Mouse (Mus musculus) left cerebral cortex, adult 2 months (tissue): Measurements from ENCODE around the gene Golph3. TPM values are rescaled to one million over a fixed set of nuclear protein-coding genes. Genes with fewer than 3 reads are reported as not detected.
A peak's percentile ranks its signal among the peaks of the same experiment; 100 is the strongest.

Source experiments
- DNase-seq, 2 experiments: peaks; one replicate each; pipeline ENCODE4 v3.0.0; 2021 to 2022; ENCODE audit warnings: low spot score in 2 of 2, mixed read lengths in 1 of 2; ENCODE audit errors: extremely low spot score in 1 of 2
- H3K27ac ChIP-seq: fragments of 200-600 bp; 2 replicates; pipeline ENCODE4 v1.8.1; 2022
- H3K4me3 ChIP-seq: fragments of 200-600 bp; 2 replicates; pipeline ENCODE4 v1.8.1; 2022
- CTCF ChIP-seq: fragments of 200-600 bp; IDR thresholded peaks from 2 replicates; pipeline ENCODE4 v1.8.1; 2022; ENCODE audit warnings: antibody characterized with exemption, mild to moderate bottlenecking, moderate library complexity
- intact Hi-C: fragments of 180-260 bp; cut with DNase I; formaldehyde crosslinking; loops from one replicate; pipeline ENCODE4 v1.15.1; 2025
- total RNA-seq, 2 experiments: library from RNA; stranded (reverse); gene quantifications; 2 replicates each; pipeline ENCODE4 v1.2.3; 2021

Golph3 gene
- total RNA-seq, 2 experiments from 2014 or later, result 103 to 108 TPM

- Histone ChIP-seq H3K4me3 (no peak overlapping the region), H3K27ac (no peak overlapping the region)
- DNase-seq, result no peak
- no peak for TF ChIP-seq CTCF
- intact Hi-C loops, result no loop called here
These were observed 19.5 kb upstream of the Golph3 start for GRCm38 (mm10) chr15:12301771-12302170.

GRCm38 (mm10) chr15:12306188-12307071 lies 14.8 kb upstream of the Golph3 start:
- H3K4me3 ChIP-seq, result no peak overlapping the region
- no peak for DNase-seq
- no peak overlapping the region for H3K27ac ChIP-seq
- intact Hi-C loops, result no loop called here
- TF ChIP-seq CTCF, result no peak

GRCm38 (mm10) chr15:12307114-12307513 lies 14.1 kb upstream of the Golph3 start:
- Histone ChIP-seq H3K27ac (no peak overlapping the region), H3K4me3 (no peak overlapping the region)
- no peak for TF ChIP-seq CTCF
- intact Hi-C loops, result no loop called here
- DNase-seq, result no peak

GRCm38 (mm10) chr15:12308539-12308938 lies 12.7 kb upstream of the Golph3 start:
- no peak overlapping the region for H3K4me3 ChIP-seq
- no peak for TF ChIP-seq CTCF
- no peak overlapping the region for H3K27ac ChIP-seq
- no peak for DNase-seq
- intact Hi-C loops, result no loop called here

- intact Hi-C loops, result no loop called here
- Histone ChIP-seq H3K27ac (no peak overlapping the region), H3K4me3 (no peak overlapping the region)
- no peak for DNase-seq
- TF ChIP-seq CTCF, result no peak
These were observed 10.6 kb upstream of the Golph3 start for GRCm38 (mm10) chr15:12310676-12311075.

- H3K27ac ChIP-seq, result no peak overlapping the region
- no peak overlapping the region for H3K4me3 ChIP-seq
- DNase-seq, result no peak
- no peak for TF ChIP-seq CTCF
- intact Hi-C loops, result no loop called here
These were observed 9.8 kb upstream of the Golph3 start for GRCm38 (mm10) chr15:12311465-12311864.

DNA sequence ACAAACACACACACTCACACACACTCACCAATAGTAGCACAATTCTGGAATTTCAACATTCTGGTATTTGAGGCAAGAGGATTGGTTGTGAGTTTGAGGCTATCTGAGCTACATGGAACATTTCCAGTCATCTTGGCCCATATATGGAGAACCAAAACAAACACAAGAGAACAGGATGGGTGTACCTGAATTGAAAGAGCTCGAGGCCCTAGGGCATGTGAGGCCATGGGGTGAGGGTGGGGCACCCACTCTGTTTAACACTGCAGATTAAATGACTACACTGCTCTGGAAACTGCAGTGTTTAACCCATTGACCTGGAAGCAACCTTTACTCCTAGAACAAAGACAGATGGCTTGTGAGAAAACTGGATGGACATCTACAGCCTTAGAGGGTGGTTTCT lies 8.0 kb upstream of the Golph3 start:
- DNase-seq, result no peak
- no peak overlapping the region for H3K27ac ChIP-seq
- TF ChIP-seq CTCF, result no peak
- H3K4me3 ChIP-seq, result no peak overlapping the region
- intact Hi-C loops, result no loop called here

DNA sequence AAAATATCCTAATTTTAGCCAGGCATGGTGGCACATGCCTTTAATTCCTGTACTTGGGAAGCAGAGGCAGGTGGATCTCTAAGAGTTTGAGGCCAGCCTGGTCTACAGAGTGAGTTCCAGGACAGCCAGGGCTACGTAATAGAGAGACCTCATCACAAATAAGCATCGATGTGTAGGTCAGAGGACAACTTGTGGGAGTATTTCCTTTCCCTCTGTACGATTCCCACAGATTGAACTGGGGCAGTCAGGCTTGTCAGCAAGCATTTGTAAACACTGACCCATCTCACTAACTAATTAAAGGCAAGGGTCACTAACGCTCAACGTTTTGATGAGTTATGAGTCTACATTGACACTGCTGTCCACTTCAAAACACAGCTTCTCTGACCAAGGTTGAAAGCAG lies 6.7 kb upstream of the Golph3 start:
- H3K27ac ChIP-seq, result no peak overlapping the region
- intact Hi-C loops, result no loop called here
- no peak for TF ChIP-seq CTCF
- DNase-seq, result no peak
- no peak overlapping the region for H3K4me3 ChIP-seq

- no peak for DNase-seq
- TF ChIP-seq CTCF, result no peak
- H3K4me3 ChIP-seq, result no peak overlapping the region
- H3K27ac ChIP-seq, result no peak overlapping the region
- intact Hi-C loops, result no loop called here
These were observed 5.3 kb upstream of the Golph3 start for GRCm38 (mm10) chr15:12315996-12316395.

GRCm38 (mm10) chr15:12317290-12317689 lies 4.0 kb upstream of the Golph3 start:
- DNase-seq, result no peak
- H3K27ac ChIP-seq, result no peak overlapping the region
- intact Hi-C loops, result no loop called here
- no peak overlapping the region for H3K4me3 ChIP-seq
- no peak for TF ChIP-seq CTCF

DNA sequence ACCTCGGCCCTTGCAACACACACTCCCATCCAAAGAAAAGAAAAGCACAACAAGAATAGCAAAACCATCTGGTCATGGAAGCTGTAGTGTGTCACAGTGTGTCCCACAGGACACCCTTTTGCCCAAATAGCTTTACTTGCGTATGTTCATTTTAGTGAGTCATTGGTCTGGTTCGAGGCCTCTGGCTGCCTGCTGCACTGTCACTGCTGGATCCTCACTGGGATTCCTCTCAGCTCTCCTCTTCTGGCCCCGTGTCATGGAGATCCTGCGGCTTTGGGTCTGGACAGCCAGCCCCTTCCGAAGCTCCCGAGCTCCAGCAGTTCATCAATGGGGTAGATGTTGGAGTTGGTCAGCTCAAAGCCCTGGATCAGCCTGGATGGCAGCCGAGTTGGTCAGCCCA lies 2.8 kb upstream of the Golph3 start:
- H3K27ac ChIP-seq, result no peak overlapping the region
- no peak for TF ChIP-seq CTCF
- no peak overlapping the region for H3K4me3 ChIP-seq
- intact Hi-C loops, result no loop called here
- no peak for DNase-seq

- TF ChIP-seq CTCF, result no peak
- intact Hi-C loops, result loop anchor here (5.0 to 10.0 kb wide), 4 partner anchors 113 to 915 kb away; partner anchors contain the start of genes Mtmr12 and Pdzd2
These were observed 1.4 kb upstream of the Golph3 start for GRCm38 (mm10) chr15:12319889-12320288.

DNA sequence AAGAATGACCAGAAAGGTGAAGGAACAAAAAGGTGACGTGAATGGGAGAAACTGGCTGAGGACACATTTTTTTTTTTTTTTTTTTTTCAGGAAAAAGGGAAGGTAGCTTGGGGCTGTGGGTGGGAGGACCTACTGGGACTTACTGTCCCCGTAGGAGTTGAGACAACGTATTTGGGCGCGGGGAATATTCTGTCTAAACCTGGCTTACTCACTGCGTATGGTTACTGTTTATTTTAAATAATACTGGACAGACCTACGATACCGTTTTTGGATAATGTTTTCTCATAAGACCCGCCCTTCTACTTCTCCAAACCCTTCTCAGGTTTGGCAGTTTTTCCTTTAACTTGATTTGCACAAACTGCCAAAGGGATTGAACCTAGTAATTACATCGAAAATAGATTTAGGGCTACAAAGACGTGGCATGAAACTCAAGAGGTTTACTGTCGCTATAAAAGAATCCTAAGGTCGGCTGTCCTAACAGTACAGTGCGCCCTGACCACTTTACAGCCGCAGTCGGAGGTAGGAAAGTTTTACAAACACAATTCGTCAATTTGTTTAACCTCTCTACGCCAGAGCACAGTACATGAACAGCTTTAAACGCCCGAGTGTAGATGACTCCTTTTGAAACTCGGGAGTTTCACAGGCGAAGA lies 684 bp upstream of the Golph3 start:
- TF ChIP-seq CTCF, result no peak
- DNase-seq, result no peak
- peak overlapping the region; percentile 84; the same call in 1 of the 2 replicates for H3K27ac ChIP-seq
- intact Hi-C loops, result loop anchor here (5.0 to 10.0 kb wide), 4 partner anchors 113 to 916 kb away; partner anchors contain the start of genes Mtmr12 and Pdzd2
- H3K4me3 ChIP-seq, result peak overlapping the region; percentile 100

More at GRCm38 (mm10) chr15:12319889-12320288, 1.4 kb upstream of the Golph3 start:
- no peak overlapping the region for H3K27ac ChIP-seq
- no peak overlapping the region for H3K4me3 ChIP-seq
- DNase-seq, result no peak
